Mouse (Mus musculus) liver (tissue): ENCODE data around the gene Hist1h3d.
A peak's percentile ranks its signal among the peaks of the same experiment; 100 is the strongest.
"Not testable (repeated sequence)": the region's sequence is repeated elsewhere in the genome, so short reads cannot be mapped to it uniquely, and the experiment has no call there.

ENCODE experiments used
- DNase-seq: peaks from one replicate; pipeline ENCODE4 v3.0.0-alpha.2; 2020; ENCODE audit warnings: mixed read lengths

The Hist1h3d gene

GRCm38 (mm10) chr13:23542225-23542980 is 33.2 kb upstream of the Hist1h3d start:
- DNase-seq = not testable (repeated sequence)

- peak; percentile 85 for DNase-seq
Measured at GRCm38 (mm10) chr13:23542999-23543607, 32.5 kb upstream of the Hist1h3d start, which contains the start of gene Hist1h2bh. Gene Hist1h2bh (minus strand): TSS chr13:23543392.

- DNase-seq = peak; percentile 81
Measured at GRCm38 (mm10) chr13:23543965-23544786, 31.4 kb upstream of the Hist1h3d start, which contains the start of gene Hist1h3f. Gene Hist1h3f (plus strand): TSS chr13:23544052.

- DNase-seq = not testable (repeated sequence)
Measured at GRCm38 (mm10) chr13:23544787-23545120, 30.8 kb upstream of the Hist1h3d start.

GRCm38 (mm10) chr13:23546694-23547093 is 28.9 kb upstream of the Hist1h3d start:
- DNase-seq = no peak

GRCm38 (mm10) chr13:23550761-23551145 is 24.8 kb upstream of the Hist1h3d start:
- no peak for DNase-seq

- peak; percentile 92 for DNase-seq
Measured at GRCm38 (mm10) chr13:23551146-23551834, 24.3 kb upstream of the Hist1h3d start, which contains the start of gene Hist1h4f. Gene Hist1h4f (minus strand): TSS chr13:23551648.

- DNase-seq = no peak
Measured at GRCm38 (mm10) chr13:23551931-23552914, 23.3 kb upstream of the Hist1h3d start.

- DNase-seq = no peak
Measured at GRCm38 (mm10) chr13:23552962-23553361, 22.6 kb upstream of the Hist1h3d start, which contains the start of gene Hist1h1d. Gene Hist1h1d (plus strand): TSS chr13:23553262.

- no peak for DNase-seq
Measured at GRCm38 (mm10) chr13:23554393-23554792, 21.2 kb upstream of the Hist1h3d start.

- DNase-seq = peak; percentile 95
Measured at GRCm38 (mm10) chr13:23554925-23555838, 20.4 kb upstream of the Hist1h3d start.

GRCm38 (mm10) chr13:23555839-23556416 is 19.6 kb upstream of the Hist1h3d start:
- peak; percentile 79 for DNase-seq

GRCm38 (mm10) chr13:23556906-23557305 is 18.7 kb upstream of the Hist1h3d start:
- no peak for DNase-seq

- not testable (repeated sequence) for DNase-seq
Measured at GRCm38 (mm10) chr13:23560699-23561098, 14.9 kb upstream of the Hist1h3d start.

GRCm38 (mm10) chr13:23561531-23561882 is 14.1 kb upstream of the Hist1h3d start:
- not testable (repeated sequence) for DNase-seq

GRCm38 (mm10) chr13:23561883-23562659 is 13.5 kb upstream of the Hist1h3d start, which contains the start of gene Hist1h3e:
Gene Hist1h3e (minus strand): TSS chr13:23562369.
- DNase-seq = peak; percentile 93

- peak; percentile 43 for DNase-seq
Measured at GRCm38 (mm10) chr13:23562699-23563462, 12.7 kb upstream of the Hist1h3d start.

GRCm38 (mm10) chr13:23564482-23564881 is 11.1 kb upstream of the Hist1h3d start:
- no peak for DNase-seq
